Mouse (Mus musculus): ENCODE measurements around the gene Ccl25. TPM values are rescaled to one million over a fixed set of nuclear protein-coding genes. Genes with fewer than 3 reads are reported as not detected.
"Not testable (repeated sequence)": the region's sequence is repeated elsewhere in the genome, so short reads cannot be mapped to it uniquely, and the experiment has no call there.

The Ccl25 gene
- polyA plus RNA-seq, 1 experiment = not detected

GRCm38 (mm10) chr8:4401442-4401841 is 76.4 kb downstream of the Ccl25 start:
- TF ChIP-seq CTCF (IDR thresholded peaks at IDR 0.05; ENCODE audit: insufficient read depth, low read depth, low read length) (no peak), POLR2A (IDR thresholded peaks at IDR 0.05; ENCODE audit: insufficient read depth, low read depth, low read length) (no peak)
- H3K27ac ChIP-seq (ENCODE audit: insufficient read depth, low read depth, low read length) = no peak overlapping the region
- WGBS = 91% methylated on average over 2 of the region's 2 CpGs

GRCm38 (mm10) chr8:4403960-4404879 is 79.2 kb downstream of the Ccl25 start:
- Histone ChIP-seq H3K27ac (ENCODE audit: insufficient read depth, low read depth, low read length) (no peak overlapping the region), H3K4me3 (ENCODE audit: insufficient read depth, low read depth, low read length) (peak overlapping the region; percentile 19; the same call in 1 of the 2 replicates), H3K4me1 (ENCODE audit: control insufficient read depth, insufficient read depth, low read length) (peaks cover 8% of the 10 kb centered on the region; the same call in 1 of the 2 replicates)
- 54% methylated on average over 19 of the region's 19 CpGs for WGBS
- TF ChIP-seq POLR2A (IDR thresholded peaks at IDR 0.05; ENCODE audit: insufficient read depth, low read depth, low read length) (no peak), CTCF (IDR thresholded peaks at IDR 0.05; ENCODE audit: insufficient read depth, low read depth, low read length) (no peak)

More at GRCm38 (mm10) chr8:4401442-4401841, 76.4 kb downstream of the Ccl25 start:
- Histone ChIP-seq H3K4me3 (ENCODE audit: insufficient read depth, low read depth, low read length) (no peak overlapping the region), H3K4me1 (ENCODE audit: control insufficient read depth, insufficient read depth, low read length) (peaks cover 8% of the 10 kb centered on the region; the same call in 1 of the 2 replicates)

- H3K4me3 ChIP-seq (ENCODE audit: insufficient read depth, low read depth, low read length) = peak overlapping the region; percentile 19; the same call in 1 of the 2 replicates
Measured at GRCm38 (mm10) chr8:4404880-4405261, 79.9 kb downstream of the Ccl25 start.

GRCm38 (mm10) chr8:4408425-4408824 is 83.4 kb downstream of the Ccl25 start:
- WGBS = 75% methylated on average over 6 of the region's 6 CpGs
- not testable (repeated sequence) for H3K4me1 ChIP-seq (ENCODE audit: control insufficient read depth, insufficient read depth, low read length); H3K4me3 ChIP-seq (ENCODE audit: insufficient read depth, low read depth, low read length); H3K27ac ChIP-seq (ENCODE audit: insufficient read depth, low read depth, low read length)

More at GRCm38 (mm10) chr8:4404880-4405261, 79.9 kb downstream of the Ccl25 start:
- Histone ChIP-seq H3K27ac (ENCODE audit: insufficient read depth, low read depth, low read length) (no peak overlapping the region), H3K4me1 (ENCODE audit: control insufficient read depth, insufficient read depth, low read length) (peaks cover 8% of the 10 kb centered on the region; the same call in 1 of the 2 replicates)
- TF ChIP-seq CTCF (IDR thresholded peaks at IDR 0.05; ENCODE audit: insufficient read depth, low read depth, low read length) (no peak), POLR2A (IDR thresholded peaks at IDR 0.05; ENCODE audit: insufficient read depth, low read depth, low read length) (no peak)
- WGBS = 12% methylated on average over 16 of the region's 16 CpGs

Other genes starting within 250 kb of the Ccl25 start
- gene Cd209f, start 219.4 kb upstream of the Ccl25 start, polyA plus RNA-seq (2012; ENCODE audit: insufficient read depth, insufficient read length, low replicate concordance, missing spikeins) = not detected in 2 replicates
- gene Cd209g, start 191.1 kb upstream of the Ccl25 start, polyA plus RNA-seq (2012; ENCODE audit: insufficient read depth, insufficient read length, low replicate concordance, missing spikeins) = not detected in 2 replicates
- not detected in 2 replicates for gene Evi5l, start 158.6 kb upstream of the Ccl25 start, polyA plus RNA-seq (2012; ENCODE audit: insufficient read depth, insufficient read length, low replicate concordance, missing spikeins)
- gene Prr36, start 107.8 kb upstream of the Ccl25 start, polyA plus RNA-seq (2012; ENCODE audit: insufficient read depth, insufficient read length, low replicate concordance, missing spikeins) = not detected in 2 replicates
- gene Lrrc8e, start 98.4 kb upstream of the Ccl25 start, polyA plus RNA-seq (2012; ENCODE audit: insufficient read depth, insufficient read length, low replicate concordance, missing spikeins) = not detected in 2 replicates
- gene Map2k7, start 86.5 kb upstream of the Ccl25 start, polyA plus RNA-seq (2012; ENCODE audit: insufficient read depth, insufficient read length, low replicate concordance, missing spikeins) = not detected in 2 replicates
- not detected in 2 replicates for gene Gm49320, start 86.3 kb upstream of the Ccl25 start, polyA plus RNA-seq (2012; ENCODE audit: insufficient read depth, insufficient read length, low replicate concordance, missing spikeins)
- not detected in 2 replicates for gene Tgfbr3l, start 77.0 kb upstream of the Ccl25 start, polyA plus RNA-seq (2012; ENCODE audit: insufficient read depth, insufficient read length, low replicate concordance, missing spikeins)
- gene Snapc2, start 72.1 kb upstream of the Ccl25 start, polyA plus RNA-seq (2012; ENCODE audit: insufficient read depth, insufficient read length, low replicate concordance, missing spikeins) = not detected in 2 replicates
- not detected in 2 replicates for gene Ctxn1, start 65.9 kb upstream of the Ccl25 start, polyA plus RNA-seq (2012; ENCODE audit: insufficient read depth, insufficient read length, low replicate concordance, missing spikeins)
- not detected in 2 replicates for gene Timm44, start 49.3 kb upstream of the Ccl25 start, polyA plus RNA-seq (2012; ENCODE audit: insufficient read depth, insufficient read length, low replicate concordance, missing spikeins)
- gene Elavl1, start 203 bp downstream of the Ccl25 start, polyA plus RNA-seq (2012; ENCODE audit: insufficient read depth, insufficient read length, low replicate concordance, missing spikeins) = 138 TPM in 1 of 2 replicates, not detected in the other
- gene Cers4, start 167.8 kb downstream of the Ccl25 start, polyA plus RNA-seq (2012; ENCODE audit: insufficient read depth, insufficient read length, low replicate concordance, missing spikeins) = not detected in 2 replicates